Mouse (Mus musculus): Measurements from ENCODE around the gene Rpl4. TPM values are rescaled to one million over a fixed set of nuclear protein-coding genes. Genes with fewer than 3 reads are reported as not detected.
"Not testable (repeated sequence)": the region's sequence is repeated elsewhere in the genome, so short reads cannot be mapped to it uniquely, and the experiment has no call there.

Rpl4 gene
- polyA plus RNA-seq, 1 experiment from 2014 or later, result 1,145 TPM

GRCm38 (mm10) chr9:64169967-64170366 is 3.2 kb upstream of the Rpl4 start:
- H3K4me3 ChIP-seq (replicated peaks; ENCODE audit: low read length); H3K9ac ChIP-seq (ENCODE audit: low read length); H3K4me2 ChIP-seq (ENCODE audit: low read depth, low read length); H3K36me3 ChIP-seq (ENCODE audit: control insufficient read depth, insufficient read depth, low read length); H3K9me3 ChIP-seq (replicated peaks; ENCODE audit: control insufficient read depth, low read length); ATAC-seq (ENCODE audit: insufficient read depth, low FRiP score); H3K27ac ChIP-seq (ENCODE audit: low read length); H3K27me3 ChIP-seq (ENCODE audit: control insufficient read depth, insufficient read depth, low read length): not testable (repeated sequence)
- WGBS, result 91% methylated on average over 3 of the region's 3 CpGs
- H3K4me1 ChIP-seq (ENCODE audit: control insufficient read depth, insufficient read depth, low read length), result peaks cover 13% of the 10 kb centered on the region

GRCm38 (mm10) chr9:64172145-64172815 is 895 bp upstream of the Rpl4 start:
- ATAC-seq (ENCODE audit: insufficient read depth, low FRiP score), result peak; percentile 48; the same call in 1 of the 2 replicates
- 2% methylated on average over 18 of the region's 18 CpGs for WGBS
- H3K27ac ChIP-seq (ENCODE audit: low read length), result peak overlapping the region; percentile 97
- H3K4me2 ChIP-seq (ENCODE audit: low read depth, low read length), result peak overlapping the region; percentile 68
- no peaks in the 10 kb centered on the region for H3K9me3 ChIP-seq (replicated peaks; ENCODE audit: control insufficient read depth, low read length)
- H3K9ac ChIP-seq (ENCODE audit: low read length), result peak overlapping the region; percentile 73
- no peaks in the 10 kb centered on the region for H3K27me3 ChIP-seq (ENCODE audit: control insufficient read depth, insufficient read depth, low read length)
- peaks cover 21% of the 10 kb centered on the region for H3K36me3 ChIP-seq (ENCODE audit: control insufficient read depth, insufficient read depth, low read length)
- peaks cover 13% of the 10 kb centered on the region for H3K4me1 ChIP-seq (ENCODE audit: control insufficient read depth, insufficient read depth, low read length)
- H3K4me3 ChIP-seq (replicated peaks; ENCODE audit: low read length), result peak overlapping the region; percentile 99

- peak overlapping the region; percentile 96 for H3K9ac ChIP-seq (ENCODE audit: low read length)
- under 1% methylated on average over 16 of the region's 16 CpGs for WGBS
- H3K27me3 ChIP-seq (ENCODE audit: control insufficient read depth, insufficient read depth, low read length), result no peaks in the 10 kb centered on the region
- H3K9me3 ChIP-seq (replicated peaks; ENCODE audit: control insufficient read depth, low read length), result no peaks in the 10 kb centered on the region
- H3K36me3 ChIP-seq (ENCODE audit: control insufficient read depth, insufficient read depth, low read length), result peaks cover 34% of the 10 kb centered on the region
- peaks cover 14% of the 10 kb centered on the region for H3K4me1 ChIP-seq (ENCODE audit: control insufficient read depth, insufficient read depth, low read length)
- H3K4me2 ChIP-seq (ENCODE audit: low read depth, low read length), result peak overlapping the region; percentile 95
- H3K4me3 ChIP-seq (replicated peaks; ENCODE audit: low read length), result peak overlapping the region; percentile 99
- peak overlapping the region; percentile 81 for H3K27ac ChIP-seq (ENCODE audit: low read length)
- ATAC-seq (ENCODE audit: insufficient read depth, low FRiP score), result no peak
Observed at GRCm38 (mm10) chr9:64173666-64174220, 568 bp downstream of the Rpl4 start.

GRCm38 (mm10) chr9:64174341-64174740 is 1.2 kb downstream of the Rpl4 start:
- Histone ChIP-seq H3K27me3 (ENCODE audit: control insufficient read depth, insufficient read depth, low read length) (no peaks in the 10 kb centered on the region), H3K9ac (ENCODE audit: low read length) (peak overlapping the region; percentile 96), H3K4me1 (ENCODE audit: control insufficient read depth, insufficient read depth, low read length) (peaks cover 15% of the 10 kb centered on the region), H3K4me2 (ENCODE audit: low read depth, low read length) (peak overlapping the region; percentile 95), H3K27ac (ENCODE audit: low read length) (no peak overlapping the region), H3K9me3 (replicated peaks; ENCODE audit: control insufficient read depth, low read length) (no peaks in the 10 kb centered on the region), H3K36me3 (ENCODE audit: control insufficient read depth, insufficient read depth, low read length) (peaks cover 35% of the 10 kb centered on the region), H3K4me3 (replicated peaks; ENCODE audit: low read length) (peak overlapping the region; percentile 99)
- ATAC-seq (ENCODE audit: insufficient read depth, low FRiP score), result no peak

GRCm38 (mm10) chr9:64174766-64175165 is 1.6 kb downstream of the Rpl4 start:
- peaks cover 16% of the 10 kb centered on the region for H3K4me1 ChIP-seq (ENCODE audit: control insufficient read depth, insufficient read depth, low read length)
- peak overlapping the region; percentile 99 for H3K4me3 ChIP-seq (replicated peaks; ENCODE audit: low read length)
- no peak for ATAC-seq (ENCODE audit: insufficient read depth, low FRiP score)
- H3K27me3 ChIP-seq (ENCODE audit: control insufficient read depth, insufficient read depth, low read length), result no peaks in the 10 kb centered on the region
- H3K4me2 ChIP-seq (ENCODE audit: low read depth, low read length), result peak overlapping the region; percentile 95
- peak overlapping the region; percentile 19; the same call in 1 of the 2 replicates for H3K9ac ChIP-seq (ENCODE audit: low read length)
- 53% methylated on average over 8 of the region's 8 CpGs for WGBS
- no peak overlapping the region for H3K27ac ChIP-seq (ENCODE audit: low read length)
- no peaks in the 10 kb centered on the region for H3K9me3 ChIP-seq (replicated peaks; ENCODE audit: control insufficient read depth, low read length)
- peaks cover 35% of the 10 kb centered on the region for H3K36me3 ChIP-seq (ENCODE audit: control insufficient read depth, insufficient read depth, low read length)

- H3K9me3 ChIP-seq (replicated peaks; ENCODE audit: control insufficient read depth, low read length), result no peaks in the 10 kb centered on the region
- H3K4me3 ChIP-seq (replicated peaks; ENCODE audit: low read length), result no peak overlapping the region
- H3K4me1 ChIP-seq (ENCODE audit: control insufficient read depth, insufficient read depth, low read length), result peaks cover 18% of the 10 kb centered on the region
- peaks cover 35% of the 10 kb centered on the region for H3K36me3 ChIP-seq (ENCODE audit: control insufficient read depth, insufficient read depth, low read length)
- 0 out of 2 replicates have a peak overlapping the region, but pooled peaks have one; percentile 95 for H3K4me2 ChIP-seq (ENCODE audit: low read depth, low read length)
- ATAC-seq (ENCODE audit: insufficient read depth, low FRiP score), result no peak
- H3K27ac ChIP-seq (ENCODE audit: low read length), result no peak overlapping the region
- no peaks in the 10 kb centered on the region for H3K27me3 ChIP-seq (ENCODE audit: control insufficient read depth, insufficient read depth, low read length)
- 83% methylated on average over 11 of the region's 11 CpGs for whole genome bisulfite sequencing
- H3K9ac ChIP-seq (ENCODE audit: low read length), result 0 out of 2 replicates have a peak overlapping the region, but pooled peaks have one; percentile 19
Observed at GRCm38 (mm10) chr9:64175378-64175777, 2.2 kb downstream of the Rpl4 start.

- 31% methylated on average over 3 of the region's 3 CpGs for WGBS
- Histone ChIP-seq H3K9ac (ENCODE audit: low read length) (peak overlapping the region; percentile 86), H3K4me1 (ENCODE audit: control insufficient read depth, insufficient read depth, low read length) (peaks cover 11% of the 10 kb centered on the region; the same call in 1 of the 2 replicates), H3K4me3 (replicated peaks; ENCODE audit: low read length) (peak overlapping the region; percentile 73), H3K36me3 (ENCODE audit: control insufficient read depth, insufficient read depth, low read length) (peaks cover 47% of the 10 kb centered on the region), H3K27me3 (ENCODE audit: control insufficient read depth, insufficient read depth, low read length) (no peaks in the 10 kb centered on the region), H3K4me2 (ENCODE audit: low read depth, low read length) (peak overlapping the region; percentile 55), H3K27ac (ENCODE audit: low read length) (peak overlapping the region; percentile 91), H3K9me3 (replicated peaks; ENCODE audit: control insufficient read depth, low read length) (no peaks in the 10 kb centered on the region)
- ATAC-seq (ENCODE audit: insufficient read depth, low FRiP score), result no peak
Observed at GRCm38 (mm10) chr9:64178610-64178973, 5.4 kb downstream of the Rpl4 start.

- peak; percentile 94 for ATAC-seq (ENCODE audit: insufficient read depth, low FRiP score)
Observed at GRCm38 (mm10) chr9:64178974-64179646, 5.9 kb downstream of the Rpl4 start, which contains the start of gene Snapc5. Snapc5 (plus strand) TSS chr9:64179274.

GRCm38 (mm10) chr9:64183295-64183694 is 10.1 kb downstream of the Rpl4 start:
- peaks cover 27% of the 10 kb centered on the region; the same call in 1 of the 2 replicates for H3K36me3 ChIP-seq (ENCODE audit: control insufficient read depth, insufficient read depth, low read length)
- not testable (repeated sequence) for H3K9me3 ChIP-seq (replicated peaks; ENCODE audit: control insufficient read depth, low read length); H3K4me2 ChIP-seq (ENCODE audit: low read depth, low read length); H3K27me3 ChIP-seq (ENCODE audit: control insufficient read depth, insufficient read depth, low read length); H3K4me1 ChIP-seq (ENCODE audit: control insufficient read depth, insufficient read depth, low read length); H3K27ac ChIP-seq (ENCODE audit: low read length); H3K4me3 ChIP-seq (replicated peaks; ENCODE audit: low read length); H3K9ac ChIP-seq (ENCODE audit: low read length); ATAC-seq (ENCODE audit: insufficient read depth, low FRiP score)
- 95% methylated on average over 5 of the region's 5 CpGs for WGBS

More at GRCm38 (mm10) chr9:64178974-64179646, 5.9 kb downstream of the Rpl4 start, which contains the start of gene Snapc5:
- under 1% methylated on average over 35 of the region's 35 CpGs for WGBS
- H3K36me3 ChIP-seq (ENCODE audit: control insufficient read depth, insufficient read depth, low read length), result peaks cover 48% of the 10 kb centered on the region
- no peaks in the 10 kb centered on the region for H3K27me3 ChIP-seq (ENCODE audit: control insufficient read depth, insufficient read depth, low read length)
- H3K4me2 ChIP-seq (ENCODE audit: low read depth, low read length), result peak within 1 kb of the TSS; percentile 55
- no peaks in the 10 kb centered on the region for H3K9me3 ChIP-seq (replicated peaks; ENCODE audit: control insufficient read depth, low read length)
- H3K9ac ChIP-seq (ENCODE audit: low read length), result peak within 1 kb of the TSS; percentile 86
- peak within 1 kb of the TSS; percentile 91 for H3K27ac ChIP-seq (ENCODE audit: low read length)
- peaks cover 11% of the 10 kb centered on the region; the same call in 1 of the 2 replicates for H3K4me1 ChIP-seq (ENCODE audit: control insufficient read depth, insufficient read depth, low read length)
- peak within 1 kb of the TSS; percentile 73 for H3K4me3 ChIP-seq (replicated peaks; ENCODE audit: low read length)

Data from stomach, embryonic 16.5 days (tissue).